Mouse (Mus musculus) heart, postnatal 0 days (tissue): ENCODE data around the gene Zc3h18.

ENCODE experiments used
- CTCF ChIP-seq: IDR thresholded peaks from 2 replicates; pipeline ENCODE4 v1.5.1; 2016; ENCODE audit warnings: antibody characterized with exemption, control low read depth, low read depth
- EP300 ChIP-seq: IDR thresholded peaks from 2 replicates; pipeline ENCODE4 v1.6.1; 2016; ENCODE audit warnings: antibody characterized with exemption, low read depth

DNA sequence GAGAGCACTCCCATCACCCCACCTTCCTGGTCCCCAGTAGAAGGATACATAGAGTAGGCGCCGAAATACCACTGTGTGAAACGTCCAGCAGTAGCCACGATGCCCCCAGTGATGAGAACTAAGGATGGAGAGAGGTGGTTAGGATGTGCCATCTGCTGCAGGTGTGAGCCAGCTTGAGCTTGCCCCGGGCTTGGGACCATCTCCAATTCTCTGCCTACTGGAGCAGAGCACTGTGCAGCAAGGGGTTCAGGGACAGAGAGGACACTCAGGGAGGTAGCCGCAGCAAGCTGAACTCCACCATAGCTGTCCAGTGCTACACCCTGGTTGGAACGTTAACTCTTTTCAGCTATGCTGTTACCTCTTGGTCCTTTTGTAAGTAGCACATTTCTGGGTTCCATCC, 51.2 kb downstream of the Zc3h18 start:
- TF ChIP-seq CTCF (no peak), EP300 (no peak)
